Mouse (Mus musculus) embryonic facial prominence, embryonic 10.5 days (tissue): ENCODE results near the gene Mcidas. TPM values are rescaled to one million over a fixed set of nuclear protein-coding genes. Genes with fewer than 3 reads are reported as not detected.

Experiments used
- DNase-seq: peaks from one replicate; pipeline ENCODE4 v3.0.0-alpha.2; 2017; ENCODE audit warnings: low spot score
- H3K27ac ChIP-seq: fragments of 300-500 bp; sonication (generic); replicated peaks from 2 replicates; pipeline ENCODE4 v1.5.1; 2016; ENCODE audit warnings: mild to moderate bottlenecking
- H3K27me3 ChIP-seq: fragments of 300-500 bp; sonication (generic); replicated peaks from 2 replicates; pipeline ENCODE4 v1.6.1; 2016; ENCODE audit warnings: low read depth, mild to moderate bottlenecking; ENCODE audit not compliant: poor library complexity, severe bottlenecking
- H3K36me3 ChIP-seq: fragments of 300-500 bp; sonication (generic); replicated peaks from 2 replicates; pipeline ENCODE4 v1.6.1; 2016; ENCODE audit warnings: mild to moderate bottlenecking, moderate library complexity
- H3K4me1 ChIP-seq: fragments of 300-500 bp; sonication (generic); 2 replicates; pipeline ENCODE4 v1.6.1; 2016
- H3K4me3 ChIP-seq: fragments of 300-500 bp; sonication (generic); 2 replicates; pipeline ENCODE4 v1.5.1; 2016; ENCODE audit warnings: mild to moderate bottlenecking, moderate library complexity
- H3K9me3 ChIP-seq: fragments of 300-500 bp; sonication (generic); 2 replicates; pipeline ENCODE4 v1.6.1; 2016; ENCODE audit warnings: mild to moderate bottlenecking
- WGBS: fragments of 180-500 bp; shearing (Covaris S2); methylation state at CpG from one replicate; pipeline ENCODE4 v1.1.7; 2016; 5-methylcytosine and 5-hydroxymethylcytosine counted together
- microRNA counts: library from miRNA; unstranded; fragments of <30 nt; microRNA quantifications from one replicate; lab custom pipeline; 2017
- microRNA-seq: library from miRNA; unstranded; fragments of <30 nt; microRNA quantifications from one replicate; pipeline ENCODE4, GENCODE M21; 2017
- polyA plus RNA-seq: library from polyadenylated mRNA; unstranded; fragments of >200 nt; fragmentation: Nextera tagmentation; extraction: Ambion mirVana; gene quantifications from 2 replicates; pipeline ENCODE4 v1.2.1, GENCODE M21; 2016

The Mcidas gene
- polyA plus RNA-seq, 1 experiment from 2014 or later = 0.06 TPM

DNA sequence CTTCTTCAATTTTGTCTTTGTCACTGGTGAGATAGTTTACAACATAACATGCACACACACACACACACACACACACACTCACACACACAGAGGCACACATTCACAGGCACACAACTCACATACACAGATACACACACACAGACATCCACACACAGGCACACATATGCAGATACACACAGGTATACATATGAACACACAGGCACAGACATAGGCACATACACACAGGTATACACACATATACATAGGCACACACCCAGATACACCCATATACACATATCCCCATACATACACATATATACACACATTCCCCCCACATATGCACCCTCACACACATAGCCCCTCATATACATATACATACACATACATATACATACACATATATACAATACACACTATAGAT is 53.4 kb downstream of the Mcidas start:
- Histone ChIP-seq H3K27ac (no peak overlapping the region), H3K36me3 (peaks cover 26% of the 10 kb centered on the region), H3K4me3 (peak overlapping the region; percentile 69; the same call in 1 of the 2 replicates), H3K4me1 (peaks cover 13% of the 10 kb centered on the region), H3K9me3 (no peaks in the 10 kb centered on the region), H3K27me3 (no peaks in the 10 kb centered on the region)
- no peak for DNase-seq

DNA sequence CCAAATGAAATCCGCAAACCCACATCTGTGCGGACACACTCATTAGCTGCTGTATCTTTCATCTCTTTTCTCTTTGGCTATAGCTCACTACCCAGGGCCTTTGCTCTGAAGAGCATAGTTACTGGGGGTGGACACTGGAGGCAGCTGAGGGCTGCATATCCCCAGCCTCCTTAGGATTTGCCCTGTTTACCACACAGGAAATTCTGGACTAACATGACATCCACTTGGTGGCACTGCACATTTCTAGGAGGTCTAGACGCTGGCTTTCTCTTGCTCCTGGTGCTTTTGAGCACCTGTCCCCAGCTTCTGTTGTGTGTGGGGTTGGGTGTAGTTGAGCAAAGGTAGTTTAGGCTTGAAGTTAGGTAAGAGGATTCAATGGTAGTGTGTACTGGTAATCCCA is 54.0 kb downstream of the Mcidas start:
- Histone ChIP-seq H3K4me3 (no peak overlapping the region), H3K9me3 (no peaks in the 10 kb centered on the region), H3K27me3 (no peaks in the 10 kb centered on the region), H3K36me3 (peaks cover 20% of the 10 kb centered on the region), H3K27ac (no peak overlapping the region), H3K4me1 (peaks cover 13% of the 10 kb centered on the region)
- no peak for DNase-seq
- WGBS = 76% methylated on average over 3 of the region's 3 CpGs

MicroRNA genes within 50 kb of the gene (microRNA counts, 519-probe panel; counts per million panel counts)
- microRNA mmu-miR-449a (lab: Ali Mortazavi, UCI) = 188 counts per million, percentile 57 among the panel's probes with 10 or more counts
- microRNA mmu-miR-449b (lab: Ali Mortazavi, UCI) = 188 counts per million, percentile 57 among the panel's probes with 10 or more counts
- microRNA mmu-miR-449c (lab: Ali Mortazavi, UCI) = 188 counts per million, percentile 57 among the panel's probes with 10 or more counts

Small RNAs within 50 kb of the gene (microRNA-seq; reads per million reads assigned to microRNA genes)
- gene Mir449a (1,204 reads per million, percentile 76 among the genes with 10 or more reads in this experiment), gene Mir449b (2.7 reads per million), gene Mir449c (2.4 reads per million)

Other genes with a start within 250 kb of the Mcidas start
- 19.0 and 21.8 TPM in 2 replicates for gene Plpp1, start 193.1 kb upstream of the Mcidas start, polyA plus RNA-seq
- 94.3 and 107 TPM in 2 replicates for gene Mtrex, start 66.4 kb upstream of the Mcidas start, polyA plus RNA-seq
- gene Dhx29, start 66.4 kb upstream of the Mcidas start, polyA plus RNA-seq = 32.6 and 33.7 TPM in 2 replicates
- gene Ccno, start 6.0 kb upstream of the Mcidas start, polyA plus RNA-seq = 0.24 and 0.57 TPM in 2 replicates
- gene Cdc20b, start 41.3 kb downstream of the Mcidas start, polyA plus RNA-seq = 0.19 and 0.83 TPM in 2 replicates
- 90.2 and 98.3 TPM in 2 replicates for gene Gpx8, start 52.6 kb downstream of the Mcidas start, polyA plus RNA-seq
- not detected in 2 replicates for gene Gzma, start 107.1 kb downstream of the Mcidas start, polyA plus RNA-seq
- gene Esm1, start 215.8 kb downstream of the Mcidas start, polyA plus RNA-seq = 2.5 and 2.6 TPM in 2 replicates
- gene Gzmk, start 232.1 kb downstream of the Mcidas start, polyA plus RNA-seq = not detected in 2 replicates